Mouse (Mus musculus): ENCODE measurements at regions not wholly inside any gene's neighbourhood (a gene's known extent, or its start where the extent isn't known, plus 50 kb on each side); places are given as distances from the start of the nearest gene placed in this dataset.

- DNase-seq (ENCODE audit: low spot score), result no peak
Observed at GRCm38 (mm10) chr11:64369516-64369915, 65.6 kb upstream of the Hs3st3a1 start.

- DNase-seq (ENCODE audit: low spot score), result no peak
Observed at GRCm38 (mm10) chr11:64335456-64335855, 99.7 kb upstream of the Hs3st3a1 start.

- DNase-seq (ENCODE audit: low spot score), result no peak
Observed at GRCm38 (mm10) chr11:64332406-64332805, 102.7 kb upstream of the Hs3st3a1 start.

- no peak for DNase-seq (ENCODE audit: low spot score)
Observed at GRCm38 (mm10) chr11:64331811-64332210, 103.3 kb upstream of the Hs3st3a1 start.

GRCm38 (mm10) chr11:64329129-64329528, 106.0 kb upstream of the Hs3st3a1 start:
- DNase-seq (ENCODE audit: low spot score), result no peak

- DNase-seq (ENCODE audit: low spot score), result no peak
Observed at GRCm38 (mm10) chr11:64327771-64328170, 107.4 kb upstream of the Hs3st3a1 start.

GRCm38 (mm10) chr11:64326646-64327045, 108.5 kb upstream of the Hs3st3a1 start:
- no peak for DNase-seq (ENCODE audit: low spot score)

GRCm38 (mm10) chr11:64321900-64322425, 113.2 kb upstream of the Hs3st3a1 start:
- no peak for DNase-seq (ENCODE audit: low spot score)

GRCm38 (mm10) chr11:64317458-64317857, 117.7 kb upstream of the Hs3st3a1 start:
- DNase-seq (ENCODE audit: low spot score), result no peak

GRCm38 (mm10) chr11:64314997-64315396, 120.1 kb upstream of the Hs3st3a1 start:
- no peak for DNase-seq (ENCODE audit: low spot score)

- no peak for DNase-seq (ENCODE audit: low spot score)
Observed at GRCm38 (mm10) chr11:64313241-64313640, 121.9 kb upstream of the Hs3st3a1 start.

GRCm38 (mm10) chr11:64309881-64310280, 125.3 kb upstream of the Hs3st3a1 start:
- DNase-seq (ENCODE audit: low spot score), result no peak

- DNase-seq (ENCODE audit: low spot score), result no peak
Observed at GRCm38 (mm10) chr11:64297825-64298224, 137.3 kb upstream of the Hs3st3a1 start.

- DNase-seq (ENCODE audit: low spot score), result no peak
Observed at GRCm38 (mm10) chr11:64288236-64288635, 146.9 kb upstream of the Hs3st3a1 start.

GRCm38 (mm10) chr11:64287499-64287898, 147.6 kb upstream of the Hs3st3a1 start:
- no peak for DNase-seq (ENCODE audit: low spot score)

- DNase-seq (ENCODE audit: low spot score), result no peak
Observed at GRCm38 (mm10) chr11:64281781-64282180, 153.4 kb upstream of the Hs3st3a1 start.

- no peak for DNase-seq (ENCODE audit: low spot score)
Observed at GRCm38 (mm10) chr11:64278259-64279003, 156.7 kb upstream of the Hs3st3a1 start.

GRCm38 (mm10) chr11:64273726-64274125, 161.4 kb upstream of the Hs3st3a1 start:
- DNase-seq (ENCODE audit: low spot score), result no peak

- DNase-seq (ENCODE audit: low spot score), result no peak
Observed at GRCm38 (mm10) chr11:64273214-64273613, 161.9 kb upstream of the Hs3st3a1 start.

- no peak for DNase-seq (ENCODE audit: low spot score)
Observed at GRCm38 (mm10) chr11:64268121-64268520, 167.0 kb upstream of the Hs3st3a1 start.

GRCm38 (mm10) chr11:64267547-64267946, 167.6 kb upstream of the Hs3st3a1 start:
- no peak for DNase-seq (ENCODE audit: low spot score)

GRCm38 (mm10) chr11:64253517-64254385, 174.5 kb upstream of the Cox10 start:
- no peak for DNase-seq (ENCODE audit: low spot score)

- DNase-seq (ENCODE audit: low spot score), result no peak
Observed at GRCm38 (mm10) chr11:64236873-64237272, 157.6 kb upstream of the Cox10 start.

Data from testis, postnatal 10 days (tissue).